Mouse (Mus musculus) midbrain, embryonic 14.5 days (tissue): ENCODE measurements around the gene Ptgis. TPM values are rescaled to one million over a fixed set of nuclear protein-coding genes. Genes with fewer than 3 reads are reported as not detected.
A peak's percentile ranks its signal among the peaks of the same experiment; 100 is the strongest.

Experiments
- ATAC-seq: fragments of 200-750 bp; cut with Nextera tagmentation; 2 replicates; pipeline ENCODE4 v1.8.0; 2017; ENCODE audit warnings: moderate number of reproducible peaks, moderate library complexity; ENCODE audit not compliant: low FRiP score, low TSS enrichment
- DNase-seq: peaks from one replicate; pipeline ENCODE4 v3.0.0-alpha.2; 2015
- H3K27ac ChIP-seq: fragments of 300-500 bp; sonication (generic); replicated peaks from 2 replicates; pipeline ENCODE4 v1.5.1; 2014; ENCODE audit warnings: mild to moderate bottlenecking, low read depth, low read length, moderate library complexity
- H3K27me3 ChIP-seq: fragments of 300-500 bp; sonication (generic); 2 replicates; pipeline ENCODE4 v1.6.1; 2014; ENCODE audit warnings: low read length, control low read depth, mixed read lengths; ENCODE audit not compliant: control insufficient read depth, insufficient read depth
- H3K36me3 ChIP-seq: fragments of 300-500 bp; sonication (generic); 2 replicates; pipeline ENCODE4 v1.6.1; 2014; ENCODE audit warnings: low read length, control low read depth; ENCODE audit not compliant: control insufficient read depth, insufficient read depth
- H3K4me1 ChIP-seq: fragments of 300-500 bp; sonication (generic); 2 replicates; pipeline ENCODE4 v1.6.1; 2014; ENCODE audit warnings: mild to moderate bottlenecking, antibody characterized with exemption, low read length, control low read depth; ENCODE audit not compliant: control insufficient read depth, insufficient read depth
- H3K4me2 ChIP-seq: fragments of 300-500 bp; sonication (generic); 2 replicates; pipeline ENCODE4 v1.6.1; 2014; ENCODE audit warnings: mild to moderate bottlenecking, low read length, moderate library complexity
- H3K4me3 ChIP-seq: fragments of 300-500 bp; sonication (generic); replicated peaks from 2 replicates; pipeline ENCODE4 v1.5.1; 2014; ENCODE audit warnings: low read depth, low read length
- H3K9ac ChIP-seq: fragments of 300-500 bp; sonication (generic); replicated peaks from 2 replicates; pipeline ENCODE4 v1.6.1; 2014; ENCODE audit warnings: mild to moderate bottlenecking, low read length, moderate library complexity
- H3K9me3 ChIP-seq: fragments of 300-500 bp; sonication (generic); 2 replicates; pipeline ENCODE4 v1.6.1; 2016; ENCODE audit warnings: low read length, control low read depth, mixed read lengths; ENCODE audit not compliant: control insufficient read depth
- WGBS: fragments of 180-500 bp; shearing (Covaris S2); extraction: QIAGEN DNeasy Blood & Tissue Kit; methylation state at CpG from one replicate; pipeline ENCODE4 v1.1.7; 2014; 5-methylcytosine and 5-hydroxymethylcytosine counted together
- polyA plus RNA-seq: library from polyadenylated mRNA; unstranded; fragments of >200 nt; fragmentation: Nextera tagmentation; extraction: Ambion mirVana; gene quantifications from 2 replicates; pipeline ENCODE4 v1.2.1, GENCODE M21; 2014

Ptgis gene
- polyA plus RNA-seq, 1 experiment from 2014 or later = 5.3 TPM

GRCm38 (mm10) chr2:167230554-167230953, 9.8 kb downstream of the Ptgis start:
- H3K27me3 ChIP-seq = no peaks in the 10 kb centered on the region
- H3K9me3 ChIP-seq = no peaks in the 10 kb centered on the region
- no peaks in the 10 kb centered on the region for H3K36me3 ChIP-seq
- ATAC-seq (no peak), DNase-seq (no peak)
- 8% methylated on average over 15 of the region's 15 CpGs for WGBS
- no peaks in the 10 kb centered on the region for H3K4me1 ChIP-seq
- no peak overlapping the region for H3K9ac ChIP-seq
- peak overlapping the region; percentile 22 for H3K4me2 ChIP-seq
- no peak overlapping the region for H3K4me3 ChIP-seq
- no peak overlapping the region for H3K27ac ChIP-seq

DNA sequence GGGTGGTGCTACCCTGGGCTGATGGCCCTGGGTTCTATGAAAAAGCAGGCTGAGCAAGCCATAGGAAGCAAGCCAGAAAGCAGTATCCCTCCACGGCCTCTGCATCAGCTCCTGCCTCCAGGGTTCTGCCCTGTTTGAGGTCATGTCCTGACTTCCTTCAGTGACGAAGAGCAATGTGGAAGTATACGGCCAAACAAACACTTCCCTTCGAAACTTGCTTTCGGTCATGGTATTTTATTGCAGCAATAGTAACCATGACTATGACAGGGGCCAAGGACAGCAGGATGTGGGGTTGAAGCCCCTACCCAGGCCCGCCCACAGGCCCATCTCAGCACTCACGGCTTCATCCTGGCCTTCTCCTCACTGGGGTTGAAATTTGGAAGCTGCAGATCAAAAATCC, 15.5 kb downstream of the Ptgis start:
- H3K9ac ChIP-seq = no peak overlapping the region
- no peaks in the 10 kb centered on the region for H3K36me3 ChIP-seq
- no peak for ATAC-seq
- no peaks in the 10 kb centered on the region for H3K4me1 ChIP-seq
- no peak overlapping the region for H3K27ac ChIP-seq
- H3K9me3 ChIP-seq = no peaks in the 10 kb centered on the region
- DNase-seq = no peak
- no peak overlapping the region for H3K4me3 ChIP-seq
- 92% methylated on average over 7 of the region's 7 CpGs for WGBS
- no peaks in the 10 kb centered on the region for H3K27me3 ChIP-seq
- no peak overlapping the region for H3K4me2 ChIP-seq

- H3K4me1 ChIP-seq = no peaks in the 10 kb centered on the region
- no peak for ATAC-seq
- 90% methylated on average over 6 of the region's 6 CpGs for WGBS
- no peak overlapping the region for H3K4me3 ChIP-seq
- no peak overlapping the region for H3K9ac ChIP-seq
- DNase-seq = no peak
- no peak overlapping the region for H3K27ac ChIP-seq
- H3K36me3 ChIP-seq = no peaks in the 10 kb centered on the region
- H3K9me3 ChIP-seq = no peaks in the 10 kb centered on the region
- no peak overlapping the region for H3K4me2 ChIP-seq
- no peaks in the 10 kb centered on the region for H3K27me3 ChIP-seq
These were observed 16.2 kb downstream of the Ptgis start for GRCm38 (mm10) chr2:167224194-167224593.

GRCm38 (mm10) chr2:167222152-167222551, 18.3 kb downstream of the Ptgis start:
- H3K9me3 ChIP-seq = no peaks in the 10 kb centered on the region
- H3K9ac ChIP-seq = no peak overlapping the region
- H3K36me3 ChIP-seq = no peaks in the 10 kb centered on the region
- no peak for ATAC-seq
- H3K4me1 ChIP-seq = no peaks in the 10 kb centered on the region
- H3K27ac ChIP-seq = no peak overlapping the region
- H3K27me3 ChIP-seq = no peaks in the 10 kb centered on the region
- no peak overlapping the region for H3K4me2 ChIP-seq
- peak; percentile 88 for DNase-seq
- no peak overlapping the region for H3K4me3 ChIP-seq
- WGBS = 19% methylated on average over 7 of the region's 7 CpGs

DNA sequence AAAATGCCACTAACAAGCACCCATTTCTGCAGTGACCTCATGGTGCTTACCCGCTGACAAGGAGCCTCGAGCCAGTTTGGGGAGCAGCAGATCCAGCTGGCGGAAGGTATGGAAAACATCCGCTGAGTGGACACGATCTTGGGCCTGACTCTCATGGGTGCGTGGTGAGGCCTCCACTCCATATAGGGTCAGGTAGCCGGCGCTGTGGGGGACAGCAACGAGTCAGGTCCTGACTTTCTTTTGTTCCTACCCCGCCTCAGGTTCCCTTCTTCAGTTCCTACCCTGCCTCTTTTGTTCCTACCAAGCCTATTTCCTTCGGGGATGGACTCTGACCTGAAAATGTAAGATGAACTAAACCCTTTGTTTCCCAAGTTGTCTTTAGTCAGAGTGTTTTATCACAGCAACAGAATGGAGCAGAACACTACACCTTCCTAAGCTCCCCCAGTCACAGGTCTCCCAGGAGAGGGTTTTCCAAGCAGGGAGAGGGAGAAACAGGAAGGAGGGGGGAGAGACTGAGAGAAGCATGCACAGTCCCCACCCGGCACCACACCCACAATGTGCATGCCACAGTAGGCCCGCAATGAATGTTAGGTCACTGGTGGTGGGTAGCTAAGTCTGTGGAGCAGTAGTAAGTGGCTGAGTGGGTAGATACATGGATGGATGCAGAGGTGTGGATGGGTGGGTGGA, 19.1 kb downstream of the Ptgis start:
- 88% methylated on average over 13 of the region's 13 CpGs for WGBS
- Histone ChIP-seq H3K9ac (0 out of 2 replicates have a peak overlapping the region, but pooled peaks have one; percentile 20), H3K4me3 (no peak overlapping the region), H3K9me3 (no peaks in the 10 kb centered on the region), H3K4me2 (no peak overlapping the region), H3K36me3 (no peaks in the 10 kb centered on the region), H3K4me1 (no peaks in the 10 kb centered on the region), H3K27ac (no peak overlapping the region), H3K27me3 (no peaks in the 10 kb centered on the region)
- DNase-seq = no peak
- ATAC-seq = no peak

- ATAC-seq = no peak
- H3K27ac ChIP-seq = no peak overlapping the region
- H3K4me2 ChIP-seq = no peak overlapping the region
- no peaks in the 10 kb centered on the region for H3K4me1 ChIP-seq
- no peaks in the 10 kb centered on the region for H3K36me3 ChIP-seq
- DNase-seq = no peak
- WGBS = 84% methylated on average over 5 of the region's 5 CpGs
- no peak overlapping the region for H3K9ac ChIP-seq
- no peak overlapping the region for H3K4me3 ChIP-seq
- H3K9me3 ChIP-seq = no peaks in the 10 kb centered on the region
- no peaks in the 10 kb centered on the region for H3K27me3 ChIP-seq
These were observed 19.7 kb downstream of the Ptgis start for GRCm38 (mm10) chr2:167220736-167221135.

GRCm38 (mm10) chr2:167219154-167219775, 21.1 kb downstream of the Ptgis start:
- Histone ChIP-seq H3K4me3 (no peak overlapping the region), H3K4me1 (no peaks in the 10 kb centered on the region), H3K9me3 (no peaks in the 10 kb centered on the region), H3K9ac (no peak overlapping the region), H3K27me3 (no peaks in the 10 kb centered on the region), H3K27ac (no peak overlapping the region), H3K4me2 (peak overlapping the region; percentile 18; the same call in 1 of the 2 replicates), H3K36me3 (no peaks in the 10 kb centered on the region)
- ATAC-seq = peak; percentile 76; the same call in 1 of the 2 replicates
- WGBS = 44% methylated on average over 8 of the region's 8 CpGs
- peak; percentile 94 for DNase-seq

GRCm38 (mm10) chr2:167213666-167214065, 26.7 kb downstream of the Ptgis start:
- no peaks in the 10 kb centered on the region for H3K9me3 ChIP-seq
- WGBS = 95% methylated on average over 12 of the region's 12 CpGs
- DNase-seq (no peak), ATAC-seq (no peak)
- no peak overlapping the region for H3K27ac ChIP-seq
- H3K4me3 ChIP-seq = no peak overlapping the region
- no peak overlapping the region for H3K9ac ChIP-seq
- H3K4me2 ChIP-seq = no peak overlapping the region
- H3K4me1 ChIP-seq = no peaks in the 10 kb centered on the region
- H3K36me3 ChIP-seq = no peaks in the 10 kb centered on the region
- H3K27me3 ChIP-seq = no peaks in the 10 kb centered on the region

DNA sequence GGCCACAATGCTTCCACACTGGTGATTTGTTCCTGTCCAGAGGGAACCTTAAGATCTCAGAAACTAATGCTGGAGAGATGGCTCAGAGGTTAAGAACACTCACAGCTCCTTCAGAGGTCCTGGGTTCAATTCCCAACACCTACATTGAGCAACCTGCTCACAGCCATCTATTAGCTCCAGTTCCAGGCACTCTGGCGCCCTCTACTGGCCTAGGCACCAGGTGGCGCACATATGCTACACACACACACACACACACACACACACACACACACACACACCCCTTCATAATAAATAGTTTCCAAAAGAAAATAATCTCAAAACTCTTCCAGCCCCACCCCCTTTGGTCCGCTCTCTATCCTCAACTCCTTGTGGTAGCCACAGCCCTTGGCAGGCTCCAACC, 27.3 kb downstream of the Ptgis start:
- Histone ChIP-seq H3K27ac (no peak overlapping the region), H3K4me1 (no peaks in the 10 kb centered on the region), H3K4me2 (no peak overlapping the region), H3K4me3 (no peak overlapping the region), H3K9ac (no peak overlapping the region), H3K27me3 (no peaks in the 10 kb centered on the region), H3K36me3 (no peaks in the 10 kb centered on the region), H3K9me3 (no peaks in the 10 kb centered on the region)
- WGBS = 100% methylated on average over 3 of the region's 3 CpGs
- ATAC-seq (no peak), DNase-seq (no peak)
